Mouse (Mus musculus) bone marrow, adult 2 months (tissue): Measurements from ENCODE around the gene Cldn12.

Source experiments
- CTCF ChIP-seq: fragments of 200-500 bp; IDR thresholded peaks from 2 replicates; pipeline ENCODE4 v1.5.1; 2011; ENCODE audit warnings: low read length, control low read depth; ENCODE audit not compliant: control insufficient read depth, insufficient read depth
- POLR2A ChIP-seq: fragments of 200-500 bp; IDR thresholded peaks from 2 replicates; pipeline ENCODE4 v1.6.1; 2011; ENCODE audit warnings: low read depth, mild to moderate bottlenecking, control low read depth, low read length, borderline replicate concordance; ENCODE audit not compliant: control insufficient read depth

- no peak for TF ChIP-seq POLR2A
- TF ChIP-seq CTCF: no peak
Observed at GRCm38 (mm10) chr5:5510989-5511388, 3.8 kb downstream of the Cldn12 start.
